Mouse (Mus musculus): ENCODE data around the gene Fkbp2. TPM values are rescaled to one million over a fixed set of nuclear protein-coding genes. Genes with fewer than 3 reads are reported as not detected.

Fkbp2 gene
- polyA plus RNA-seq, 1 experiment from 2014 or later: 80.9 TPM

DNA sequence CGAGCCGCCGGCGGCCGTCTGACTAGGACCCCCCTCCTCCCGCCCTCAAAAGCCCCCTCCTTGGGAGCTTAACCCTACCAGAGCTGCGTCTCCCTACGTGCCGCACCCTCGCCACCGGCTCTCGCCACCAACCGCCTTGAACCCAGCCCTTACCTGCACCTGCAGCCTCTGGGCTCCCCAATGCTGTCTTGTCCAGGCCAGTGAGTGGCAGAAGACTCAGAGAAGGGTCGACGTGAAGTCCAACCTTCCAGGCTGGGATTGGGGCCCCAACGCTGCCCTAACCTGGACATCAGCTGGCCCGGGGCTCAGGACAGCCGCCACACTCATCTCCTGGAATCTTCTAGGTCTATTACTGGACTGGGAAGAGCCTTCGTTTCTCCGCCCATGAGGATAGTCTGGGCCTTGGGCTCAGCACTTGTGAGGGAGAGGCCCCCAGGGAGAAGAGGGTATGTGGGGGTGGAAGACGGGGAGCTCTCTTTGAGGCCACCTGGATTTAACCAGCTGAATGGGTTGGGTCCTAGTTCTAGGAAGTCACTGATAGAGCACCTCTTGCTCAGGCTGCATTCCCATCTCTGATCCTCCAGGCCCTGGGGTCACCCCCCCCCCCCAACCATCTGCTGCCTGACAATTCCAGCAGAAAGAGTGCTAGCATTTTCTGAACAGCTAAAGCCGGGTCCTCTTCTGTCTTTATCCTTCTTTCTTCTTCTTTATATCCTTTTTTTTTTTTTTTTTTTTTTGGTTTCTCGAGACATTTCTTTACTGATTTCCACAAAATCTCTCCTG, 45.9 kb downstream of the Fkbp2 start, which contains the start of gene Kcnk4:
Gene Kcnk4, minus strand, starts transcription at position 321 of the 783 bp plus-strand sequence.
- peak within 1 kb of the TSS; percentile 86 for H3K4me2 ChIP-seq
- no peak for ATAC-seq (ENCODE audit: extremely low read depth, insufficient number of reproducible peaks, low FRiP score, low TSS enrichment)
- no peak within 1 kb of the TSS for H3K27ac ChIP-seq (replicated peaks)
- no peaks in the 10 kb centered on the region for H3K9me3 ChIP-seq
- peaks cover 14% of the 10 kb centered on the region for H3K4me1 ChIP-seq
- peaks cover 75% of the 10 kb centered on the region for H3K27me3 ChIP-seq (replicated peaks)
- 11% methylated on average over 23 of the region's 23 CpGs for WGBS
- peak within 1 kb of the TSS; percentile 80 for H3K9ac ChIP-seq
- 0 out of 2 replicates have a peak, but pooled peaks cover 4% of the 10 kb centered on the region for H3K36me3 ChIP-seq
- H3K4me3 ChIP-seq: peak within 1 kb of the TSS; percentile 56

DNA sequence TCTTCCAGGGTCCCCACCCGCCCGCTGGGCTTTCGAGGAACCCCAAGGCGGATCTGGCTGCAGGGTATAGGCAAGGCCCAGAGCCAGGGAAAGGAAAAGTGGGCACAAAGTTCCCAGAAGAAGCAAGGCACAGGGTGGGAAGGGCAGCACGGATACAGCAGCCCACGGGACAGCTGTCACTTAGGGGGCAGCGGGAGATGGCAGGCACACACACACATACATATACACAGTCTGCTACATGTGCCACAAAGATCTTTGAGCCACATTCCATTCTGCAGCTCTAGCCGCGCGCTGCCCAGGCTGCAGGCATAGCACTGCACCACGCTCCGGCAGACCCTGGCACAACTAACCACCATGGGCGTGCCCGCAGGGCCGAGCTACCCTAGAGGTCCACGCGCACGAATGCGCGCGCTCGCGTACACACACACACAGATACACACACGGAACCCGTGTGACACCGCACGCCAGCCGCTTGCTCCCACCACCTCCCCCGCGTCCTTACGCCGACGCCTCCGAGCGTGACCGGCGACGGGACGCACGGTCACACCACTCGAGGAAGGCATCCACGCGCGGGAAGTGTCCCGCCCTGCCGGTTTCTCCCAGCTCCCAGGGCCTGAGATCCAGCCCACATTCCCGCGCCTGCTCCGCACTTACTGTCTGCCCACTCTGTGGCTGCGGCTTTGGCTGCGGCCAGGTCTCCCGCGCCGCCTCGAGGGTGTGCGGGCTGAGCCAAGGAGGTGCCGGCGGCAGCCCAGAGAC, 46.7 kb downstream of the Fkbp2 start:
- H3K4me2 ChIP-seq: peak overlapping the region; percentile 86
- ATAC-seq (ENCODE audit: extremely low read depth, insufficient number of reproducible peaks, low FRiP score, low TSS enrichment): no peak
- peaks cover 82% of the 10 kb centered on the region for H3K27me3 ChIP-seq (replicated peaks)
- H3K27ac ChIP-seq (replicated peaks): no peak overlapping the region
- H3K9me3 ChIP-seq: no peaks in the 10 kb centered on the region
- peaks cover 13% of the 10 kb centered on the region for H3K4me1 ChIP-seq
- 4% methylated on average over 58 of the region's 58 CpGs for WGBS
- 0 out of 2 replicates have a peak, but pooled peaks cover 4% of the 10 kb centered on the region for H3K36me3 ChIP-seq
- peak overlapping the region; percentile 56 for H3K4me3 ChIP-seq
- H3K9ac ChIP-seq: peak overlapping the region; percentile 80

DNA sequence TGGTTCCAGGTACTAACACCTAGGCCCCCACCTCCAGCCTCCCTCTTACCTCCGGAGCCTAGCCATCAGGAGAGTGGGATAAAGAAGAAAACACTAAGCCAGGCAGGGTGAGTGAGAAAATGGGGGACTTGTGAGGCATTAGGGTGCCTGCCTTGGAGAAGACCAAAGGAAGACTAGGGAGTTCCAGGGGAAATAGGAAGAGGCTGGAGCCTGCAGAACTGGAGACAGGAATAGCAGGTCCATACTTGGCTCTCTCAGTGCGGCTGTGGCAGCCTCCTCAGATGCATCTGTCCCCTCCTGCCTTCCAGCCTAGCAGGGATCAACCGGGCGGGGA, 47.2 kb downstream of the Fkbp2 start:
- no peak for ATAC-seq (ENCODE audit: extremely low read depth, insufficient number of reproducible peaks, low FRiP score, low TSS enrichment)
- Histone ChIP-seq H3K27me3 (replicated peaks) (peaks cover 88% of the 10 kb centered on the region), H3K4me3 (peak overlapping the region; percentile 56), H3K9me3 (no peaks in the 10 kb centered on the region), H3K4me2 (peak overlapping the region; percentile 86), H3K27ac (replicated peaks) (no peak overlapping the region), H3K36me3 (0 out of 2 replicates have a peak, but pooled peaks cover 4% of the 10 kb centered on the region), H3K9ac (peak overlapping the region; percentile 80; the same call in 1 of the 2 replicates), H3K4me1 (peaks cover 13% of the 10 kb centered on the region)
- WGBS: 22% methylated on average over 4 of the region's 4 CpGs

DNA sequence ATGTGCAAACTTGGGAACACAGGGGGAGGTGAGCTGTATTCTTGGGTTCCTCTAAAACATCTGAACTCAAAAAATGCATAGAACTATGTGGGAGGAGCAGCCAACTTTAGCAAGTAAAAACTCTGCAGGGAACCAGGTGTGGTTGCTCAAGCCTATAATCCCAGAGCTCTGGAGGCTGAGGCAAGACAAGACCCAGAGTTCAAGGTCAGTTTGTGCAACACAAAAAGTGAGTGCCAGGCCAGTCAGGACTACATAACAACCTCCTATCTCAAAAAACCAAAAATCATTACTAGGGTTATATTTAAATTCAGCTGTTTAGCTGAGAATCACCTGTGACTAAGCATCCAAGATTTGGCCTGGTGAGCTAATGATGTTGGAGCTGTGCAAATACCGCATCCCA, 48.3 kb downstream of the Fkbp2 start:
- no peak for ATAC-seq (ENCODE audit: extremely low read depth, insufficient number of reproducible peaks, low FRiP score, low TSS enrichment)
- peaks cover 96% of the 10 kb centered on the region for H3K27me3 ChIP-seq (replicated peaks)
- no peak overlapping the region for H3K4me3 ChIP-seq
- no peak overlapping the region for H3K9ac ChIP-seq
- H3K27ac ChIP-seq (replicated peaks): no peak overlapping the region
- WGBS: 66% methylated on average over 1 of the region's 1 CpGs
- H3K36me3 ChIP-seq: no peaks in the 10 kb centered on the region
- no peak overlapping the region for H3K4me2 ChIP-seq
- no peaks in the 10 kb centered on the region for H3K9me3 ChIP-seq
- peaks cover 18% of the 10 kb centered on the region for H3K4me1 ChIP-seq

DNA sequence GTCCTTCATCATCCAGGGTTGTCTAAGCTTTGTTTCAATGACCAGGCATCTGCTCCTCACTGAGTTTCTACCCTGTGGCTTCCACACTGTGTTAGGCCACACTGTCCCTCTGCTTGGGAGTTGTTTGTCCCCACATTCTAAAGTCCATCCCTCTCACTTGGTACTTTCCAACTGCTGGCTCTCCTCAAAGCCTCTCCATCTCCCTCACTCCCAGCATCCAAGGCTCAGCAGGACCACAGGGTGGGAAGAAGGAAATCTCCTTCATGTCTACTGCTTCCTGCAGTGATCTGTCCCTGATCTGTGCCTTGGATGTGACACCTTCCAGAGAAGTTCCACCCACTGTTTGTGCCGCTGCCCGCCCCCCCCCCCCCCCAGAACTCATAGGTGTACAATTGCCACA, 49.3 kb downstream of the Fkbp2 start:
- 0% methylated on average over 2 of the region's 2 CpGs for WGBS
- Histone ChIP-seq H3K27me3 (replicated peaks) (peaks cover 98% of the 10 kb centered on the region), H3K9ac (no peak overlapping the region), H3K4me1 (peaks cover 27% of the 10 kb centered on the region), H3K4me3 (no peak overlapping the region), H3K4me2 (no peak overlapping the region), H3K36me3 (no peaks in the 10 kb centered on the region), H3K9me3 (no peaks in the 10 kb centered on the region; the same call in 1 of the 2 replicates), H3K27ac (replicated peaks) (no peak overlapping the region)
- no peak for ATAC-seq (ENCODE audit: extremely low read depth, insufficient number of reproducible peaks, low FRiP score, low TSS enrichment)

DNA sequence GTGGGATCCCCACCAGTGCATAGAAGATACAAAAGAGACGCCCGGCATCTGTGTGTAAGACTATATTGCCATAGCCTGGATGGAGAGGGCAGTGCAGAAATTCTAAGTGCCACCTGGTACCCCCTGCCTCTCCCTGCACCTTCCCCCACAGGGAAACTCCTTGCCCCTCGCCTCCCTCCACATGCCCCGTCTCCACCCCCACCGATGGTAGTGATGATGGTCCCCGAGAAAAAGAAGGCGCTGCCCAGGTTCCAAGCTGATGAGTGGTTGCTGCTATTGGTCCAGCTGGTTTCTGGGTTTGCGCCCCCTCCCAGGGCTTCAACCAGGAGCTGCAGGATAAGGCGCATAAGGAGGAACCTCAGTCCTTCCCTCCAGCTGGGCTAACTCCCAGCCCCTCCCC, 52.2 kb downstream of the Fkbp2 start:
- Histone ChIP-seq H3K27me3 (replicated peaks) (peaks cover 96% of the 10 kb centered on the region), H3K9me3 (no peaks in the 10 kb centered on the region; the same call in 1 of the 2 replicates), H3K36me3 (no peaks in the 10 kb centered on the region), H3K4me1 (peaks cover 35% of the 10 kb centered on the region), H3K27ac (replicated peaks) (no peak overlapping the region), H3K4me3 (no peak overlapping the region), H3K4me2 (no peak overlapping the region), H3K9ac (no peak overlapping the region)
- no peak for ATAC-seq (ENCODE audit: extremely low read depth, insufficient number of reproducible peaks, low FRiP score, low TSS enrichment)
- 11% methylated on average over 9 of the region's 9 CpGs for WGBS

Other genes starting within 250 kb of the Fkbp2 start
- 14.1 and 15.4 TPM in 2 replicates for gene Rps6ka4, start 139.9 kb downstream of the Fkbp2 start, polyA plus RNA-seq (2015; fragmentation: Nextera tagmentation; extraction: Ambion mirVana)
- 0.39 and 1.3 TPM in 2 replicates for gene Ccdc88b, start 122.3 kb downstream of the Fkbp2 start, polyA plus RNA-seq (2015; fragmentation: Nextera tagmentation; extraction: Ambion mirVana)
- gene Trmt112, start 70.8 kb downstream of the Fkbp2 start, polyA plus RNA-seq (2015; fragmentation: Nextera tagmentation; extraction: Ambion mirVana): 79.1 and 93.8 TPM in 2 replicates
- 217 and 232 TPM in 2 replicates for gene Prdx5, start 70.4 kb downstream of the Fkbp2 start, polyA plus RNA-seq (2015; fragmentation: Nextera tagmentation; extraction: Ambion mirVana)
- 30.4 and 33.0 TPM in 2 replicates for gene Esrra, start 58.7 kb downstream of the Fkbp2 start, polyA plus RNA-seq (2015; fragmentation: Nextera tagmentation; extraction: Ambion mirVana)
- 1.7 and 3.6 TPM in 2 replicates for gene Catsperz, start 55.1 kb downstream of the Fkbp2 start, polyA plus RNA-seq (2015; fragmentation: Nextera tagmentation; extraction: Ambion mirVana)
- gene Kcnk4, start 46.0 kb downstream of the Fkbp2 start, polyA plus RNA-seq (2015; fragmentation: Nextera tagmentation; extraction: Ambion mirVana): 0.18 and 0.44 TPM in 2 replicates
- gene Bad, start 38.6 kb downstream of the Fkbp2 start, polyA plus RNA-seq (2015; fragmentation: Nextera tagmentation; extraction: Ambion mirVana): 56.9 and 59.8 TPM in 2 replicates
- gene Gpr137, start 38.0 kb downstream of the Fkbp2 start, polyA plus RNA-seq (2015; fragmentation: Nextera tagmentation; extraction: Ambion mirVana): 18.6 and 19.6 TPM in 2 replicates
- 82.3 and 117 TPM in 2 replicates for gene Ppp1r14b, start 5.5 kb downstream of the Fkbp2 start, polyA plus RNA-seq (2015; fragmentation: Nextera tagmentation; extraction: Ambion mirVana)
- 18.1 and 18.6 TPM in 2 replicates for gene Plcb3, start 4.0 kb downstream of the Fkbp2 start, polyA plus RNA-seq (2015; fragmentation: Nextera tagmentation; extraction: Ambion mirVana)
- 125 and 133 TPM in 2 replicates for gene Vegfb, start 7.2 kb upstream of the Fkbp2 start, polyA plus RNA-seq (2015; fragmentation: Nextera tagmentation; extraction: Ambion mirVana)
- gene Dnajc4, start 12.1 kb upstream of the Fkbp2 start, polyA plus RNA-seq (2015; fragmentation: Nextera tagmentation; extraction: Ambion mirVana): 33.2 and 35.6 TPM in 2 replicates
- 23.3 and 26.8 TPM in 2 replicates for gene Nudt22, start 15.6 kb upstream of the Fkbp2 start, polyA plus RNA-seq (2015; fragmentation: Nextera tagmentation; extraction: Ambion mirVana)
- gene Trpt1, start 15.6 kb upstream of the Fkbp2 start, polyA plus RNA-seq (2015; fragmentation: Nextera tagmentation; extraction: Ambion mirVana): 15.8 and 16.6 TPM in 2 replicates
- gene Fermt3, start 39.0 kb upstream of the Fkbp2 start, polyA plus RNA-seq (2015; fragmentation: Nextera tagmentation; extraction: Ambion mirVana): 7.6 and 8.1 TPM in 2 replicates
- 207 and 228 TPM in 2 replicates for gene Stip1, start 59.5 kb upstream of the Fkbp2 start, polyA plus RNA-seq (2015; fragmentation: Nextera tagmentation; extraction: Ambion mirVana)
- 32.0 and 32.9 TPM in 2 replicates for gene Macrod1, start 76.3 kb upstream of the Fkbp2 start, polyA plus RNA-seq (2015; fragmentation: Nextera tagmentation; extraction: Ambion mirVana)
- gene Flrt1, start 125.2 kb upstream of the Fkbp2 start, polyA plus RNA-seq (2015; fragmentation: Nextera tagmentation; extraction: Ambion mirVana): 1.1 and 1.4 TPM in 2 replicates
- 147 and 160 TPM in 2 replicates for gene Otub1, start 225.8 kb upstream of the Fkbp2 start, polyA plus RNA-seq (2015; fragmentation: Nextera tagmentation; extraction: Ambion mirVana)
- 1,676 and 1,958 TPM in 2 replicates for gene Cox8a, start 237.1 kb upstream of the Fkbp2 start, polyA plus RNA-seq (2015; fragmentation: Nextera tagmentation; extraction: Ambion mirVana)